Mouse (Mus musculus) stomach, embryonic 16.5 days (tissue): ENCODE measurements at regions not wholly inside any gene's neighbourhood (a gene's known extent, or its start where the extent isn't known, plus 50 kb on each side); places are given as distances from the start of the nearest gene placed in this dataset.
"Not testable (repeated sequence)": the region's sequence is repeated elsewhere in the genome, so short reads cannot be mapped to it uniquely, and the experiment has no call there.

ENCODE experiments used
- ATAC-seq: fragments of 200-750 bp; cut with Nextera tagmentation; 2 replicates; pipeline ENCODE4 v1.8.0; 2017; ENCODE audit warnings: moderate number of reproducible peaks, moderate TSS enrichment; ENCODE audit not compliant: insufficient read depth, low FRiP score
- H3K27ac ChIP-seq: fragments of 300-500 bp; sonication (generic); 2 replicates; pipeline ENCODE4 v1.5.1; 2014; ENCODE audit warnings: low read length
- H3K27me3 ChIP-seq: fragments of 300-500 bp; sonication (generic); 2 replicates; pipeline ENCODE4 v1.6.1; 2014; ENCODE audit warnings: low read length, control low read depth, mixed read lengths; ENCODE audit not compliant: control insufficient read depth, insufficient read depth
- H3K36me3 ChIP-seq: fragments of 300-500 bp; sonication (generic); 2 replicates; pipeline ENCODE4 v1.6.1; 2014; ENCODE audit warnings: low read length; ENCODE audit not compliant: control insufficient read depth, insufficient read depth
- H3K4me1 ChIP-seq: fragments of 300-500 bp; sonication (generic); 2 replicates; pipeline ENCODE4 v1.6.1; 2014; ENCODE audit warnings: low read length, control low read depth, mixed read lengths; ENCODE audit not compliant: control insufficient read depth, insufficient read depth
- H3K4me2 ChIP-seq: fragments of 300-500 bp; sonication (generic); 2 replicates; pipeline ENCODE4 v1.6.1; 2014; ENCODE audit warnings: low read depth, low read length, mixed read lengths
- H3K4me3 ChIP-seq: fragments of 300-500 bp; sonication (generic); replicated peaks from 2 replicates; pipeline ENCODE4 v1.5.1; 2014; ENCODE audit warnings: mild to moderate bottlenecking, low read length
- H3K9ac ChIP-seq: fragments of 300-500 bp; sonication (generic); 2 replicates; pipeline ENCODE4 v1.6.1; 2014; ENCODE audit warnings: low read length
- H3K9me3 ChIP-seq: fragments of 300-500 bp; sonication (generic); replicated peaks from 2 replicates; pipeline ENCODE4 v1.6.1; 2016; ENCODE audit warnings: low read length, control low read depth; ENCODE audit not compliant: control insufficient read depth
- WGBS: fragments of 180-500 bp; shearing (Covaris S2); extraction: QIAGEN DNeasy Blood & Tissue Kit; methylation state at CpG from one replicate; pipeline ENCODE4 v1.1.7; 2014; 5-methylcytosine and 5-hydroxymethylcytosine counted together

DNA sequence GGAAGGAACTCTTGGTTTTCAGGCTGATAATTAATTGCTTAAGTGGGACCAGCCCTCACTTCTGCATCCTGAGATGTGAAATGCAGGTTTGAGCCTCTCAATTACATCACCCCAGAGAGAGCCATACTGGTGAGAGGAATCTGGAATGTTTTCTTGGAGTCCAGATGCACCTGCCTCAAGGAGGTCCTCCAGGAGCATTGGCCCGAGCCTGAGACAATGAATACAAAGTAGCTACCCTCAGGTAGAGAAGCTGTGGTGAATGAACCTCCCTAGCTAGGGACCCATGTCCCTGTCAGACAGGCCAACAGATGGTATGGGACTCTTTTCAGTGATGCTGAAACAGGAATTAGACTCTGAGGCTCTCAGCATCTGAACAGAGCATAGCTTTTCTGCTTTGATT, 168.7 kb upstream of the Hs6st1 start:
- H3K4me1 ChIP-seq = no peaks in the 10 kb centered on the region
- 76% methylated on average over 1 of the region's 1 CpGs for WGBS

DNA sequence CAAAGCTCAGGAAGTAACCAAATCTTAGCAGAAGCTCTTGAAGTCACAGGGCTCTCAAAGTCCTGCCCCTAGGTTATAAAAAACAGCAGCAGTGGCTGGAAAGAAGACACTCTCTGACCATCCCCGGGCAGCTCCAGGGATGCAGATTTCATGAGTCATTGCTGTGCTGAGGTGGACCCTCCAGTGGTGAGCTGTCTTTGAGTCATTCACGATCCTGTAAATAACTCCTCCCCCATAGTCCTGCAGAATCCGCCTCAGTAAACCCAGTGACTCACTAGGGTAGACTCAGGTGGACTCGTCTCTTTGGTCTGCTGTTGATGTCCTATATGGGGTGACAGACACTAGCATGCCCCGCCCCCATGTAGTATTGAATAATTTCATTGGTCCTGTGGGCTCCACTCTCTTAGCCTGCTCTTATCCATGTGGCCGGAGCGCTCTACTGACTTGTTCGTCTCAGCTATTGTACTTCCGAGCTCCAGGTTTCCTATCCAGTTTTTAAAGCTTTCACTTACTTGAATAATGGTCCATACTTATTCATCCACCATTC, 164.1 kb upstream of the Hs6st1 start:
- Histone ChIP-seq H3K4me2 (no peak overlapping the region), H3K9me3 (no peaks in the 10 kb centered on the region), H3K9ac (no peak overlapping the region), H3K36me3 (no peaks in the 10 kb centered on the region), H3K4me3 (no peak overlapping the region), H3K4me1 (no peaks in the 10 kb centered on the region), H3K27me3 (no peaks in the 10 kb centered on the region), H3K27ac (no peak overlapping the region)
- ATAC-seq = no peak
- 87% methylated on average over 9 of the region's 9 CpGs for WGBS

More for the DNA sequence above, 168.7 kb upstream of the Hs6st1 start:
- Histone ChIP-seq H3K4me2 (no peak overlapping the region), H3K27me3 (no peaks in the 10 kb centered on the region), H3K9me3 (peaks cover 2% of the 10 kb centered on the region; the same call in 1 of the 2 replicates), H3K9ac (no peak overlapping the region), H3K27ac (no peak overlapping the region), H3K36me3 (no peaks in the 10 kb centered on the region), H3K4me3 (no peak overlapping the region)
- no peak for ATAC-seq

DNA sequence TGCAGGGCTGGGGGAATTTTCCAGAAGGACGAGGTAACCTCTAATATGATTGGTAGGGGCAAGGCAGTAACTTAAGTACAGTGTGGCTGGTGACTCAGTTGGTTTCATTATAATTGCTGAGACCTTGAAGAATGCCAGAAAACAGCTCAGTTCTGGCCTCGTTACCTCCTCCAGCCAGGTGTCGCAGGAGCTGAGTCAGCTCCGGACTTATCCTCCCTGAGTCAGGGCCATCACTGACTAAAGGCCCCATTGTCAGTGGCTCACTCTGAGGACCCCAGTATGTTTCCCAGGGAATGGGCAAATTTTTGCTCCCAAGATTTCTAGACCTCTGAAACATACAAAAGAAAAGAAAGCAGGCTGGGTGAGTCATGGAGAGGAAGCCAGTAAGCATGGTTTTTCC, 154.6 kb upstream of the Hs6st1 start:
- WGBS = 81% methylated on average over 4 of the region's 4 CpGs
- no peak overlapping the region for H3K9ac ChIP-seq
- H3K4me2 ChIP-seq = no peak overlapping the region
- H3K36me3 ChIP-seq = no peaks in the 10 kb centered on the region
- H3K27ac ChIP-seq = no peak overlapping the region
- ATAC-seq = no peak
- no peaks in the 10 kb centered on the region for H3K9me3 ChIP-seq
- no peaks in the 10 kb centered on the region for H3K27me3 ChIP-seq
- H3K4me1 ChIP-seq = no peaks in the 10 kb centered on the region
- H3K4me3 ChIP-seq = no peak overlapping the region

DNA sequence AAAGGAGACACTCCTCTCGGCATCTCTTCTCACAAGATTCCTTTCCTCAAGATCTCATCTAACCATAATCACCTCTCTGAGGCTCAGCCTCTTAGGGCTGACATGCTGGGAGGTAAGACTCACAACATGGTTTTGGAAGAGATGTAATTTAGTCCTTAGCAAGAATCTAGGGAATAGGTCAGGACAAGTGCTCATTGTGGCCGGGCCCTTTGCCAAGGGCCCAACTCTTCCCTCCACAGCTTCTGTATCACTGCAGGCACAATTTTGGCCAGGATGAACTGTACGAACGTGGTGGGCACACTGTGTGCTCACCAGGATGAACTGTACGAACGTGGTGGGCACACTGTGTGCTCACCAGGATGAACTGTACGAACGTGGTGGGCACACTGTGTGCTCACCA, 154.0 kb upstream of the Hs6st1 start:
- 90% methylated on average over 8 of the region's 8 CpGs for WGBS
- not testable (repeated sequence) for H3K27me3 ChIP-seq, H3K4me1 ChIP-seq, ATAC-seq, H3K27ac ChIP-seq, H3K4me2 ChIP-seq, H3K9me3 ChIP-seq, H3K9ac ChIP-seq, H3K36me3 ChIP-seq, H3K4me3 ChIP-seq

DNA sequence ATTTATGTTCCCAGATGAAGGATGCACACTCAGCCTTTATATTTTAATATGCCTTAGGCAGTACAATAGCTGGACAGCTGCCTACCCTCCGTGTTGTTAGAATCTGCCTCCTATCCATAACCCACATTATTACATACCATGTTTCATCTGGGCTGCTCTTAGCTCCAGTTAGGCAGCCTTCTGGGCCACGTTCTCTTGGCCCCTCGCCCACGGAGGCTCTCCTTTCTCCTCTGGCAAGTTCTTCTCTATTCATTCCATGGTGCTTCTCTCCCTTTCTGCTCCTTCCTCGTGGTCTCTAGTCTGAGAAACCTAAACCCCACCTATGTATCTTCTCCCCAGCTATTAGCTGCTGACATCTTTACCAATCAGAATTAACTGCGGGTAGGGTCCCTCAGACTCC, 152.7 kb upstream of the Hs6st1 start:
- Histone ChIP-seq H3K27ac (no peak overlapping the region), H3K36me3 (no peaks in the 10 kb centered on the region), H3K9ac (no peak overlapping the region), H3K4me1 (no peaks in the 10 kb centered on the region), H3K4me3 (no peak overlapping the region), H3K4me2 (no peak overlapping the region), H3K9me3 (no peaks in the 10 kb centered on the region), H3K27me3 (no peaks in the 10 kb centered on the region)
- 82% methylated on average over 6 of the region's 6 CpGs for WGBS
- ATAC-seq = no peak

DNA sequence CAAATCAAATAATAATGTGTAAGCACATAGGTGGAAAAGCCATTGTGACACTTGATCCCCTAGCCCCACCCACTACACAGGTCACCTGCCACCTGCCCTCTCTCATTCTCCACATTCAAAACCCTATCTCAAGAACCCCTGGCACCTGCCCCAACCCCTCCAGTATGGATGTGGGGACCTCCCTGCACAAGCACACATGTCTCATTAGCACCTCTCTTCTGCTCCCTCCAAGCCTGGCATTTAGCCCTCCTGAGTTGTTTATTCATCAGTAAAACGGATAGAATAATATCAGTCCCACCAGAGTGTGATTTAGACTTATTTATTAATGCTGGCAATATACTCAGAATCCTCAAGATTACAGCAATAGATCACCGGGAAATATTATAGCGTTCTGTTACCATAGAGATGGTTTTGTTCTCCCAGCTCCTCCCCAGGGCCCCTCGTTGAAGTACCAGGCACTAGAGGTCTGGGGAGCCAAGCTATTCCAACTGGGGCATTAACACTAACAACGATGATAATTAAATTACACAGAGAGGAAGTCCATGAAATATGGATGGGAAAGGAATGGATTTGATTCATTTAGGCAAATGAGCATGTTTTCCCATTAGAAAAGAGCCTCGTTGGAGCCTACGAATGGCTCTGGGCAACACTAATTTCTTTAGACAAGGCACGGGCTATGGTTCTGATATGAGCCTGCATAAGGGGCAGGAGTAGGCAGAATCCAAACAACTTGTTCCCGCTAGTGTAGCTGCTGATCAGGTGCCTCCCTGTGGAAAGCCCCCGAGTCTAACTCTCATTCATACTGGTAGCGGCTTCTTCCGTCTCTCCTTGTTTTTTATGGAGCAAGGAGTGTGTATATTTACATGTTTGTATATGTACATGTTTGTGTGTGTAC, 148.1 kb upstream of the Hs6st1 start:
- no peaks in the 10 kb centered on the region for H3K4me1 ChIP-seq
- ATAC-seq = no peak
- no peak overlapping the region for H3K4me3 ChIP-seq
- no peaks in the 10 kb centered on the region for H3K27me3 ChIP-seq
- H3K27ac ChIP-seq = no peak overlapping the region
- no peaks in the 10 kb centered on the region for H3K9me3 ChIP-seq
- no peak overlapping the region for H3K4me2 ChIP-seq
- no peaks in the 10 kb centered on the region for H3K36me3 ChIP-seq
- H3K9ac ChIP-seq = no peak overlapping the region
- WGBS = 70% methylated on average over 12 of the region's 12 CpGs

DNA sequence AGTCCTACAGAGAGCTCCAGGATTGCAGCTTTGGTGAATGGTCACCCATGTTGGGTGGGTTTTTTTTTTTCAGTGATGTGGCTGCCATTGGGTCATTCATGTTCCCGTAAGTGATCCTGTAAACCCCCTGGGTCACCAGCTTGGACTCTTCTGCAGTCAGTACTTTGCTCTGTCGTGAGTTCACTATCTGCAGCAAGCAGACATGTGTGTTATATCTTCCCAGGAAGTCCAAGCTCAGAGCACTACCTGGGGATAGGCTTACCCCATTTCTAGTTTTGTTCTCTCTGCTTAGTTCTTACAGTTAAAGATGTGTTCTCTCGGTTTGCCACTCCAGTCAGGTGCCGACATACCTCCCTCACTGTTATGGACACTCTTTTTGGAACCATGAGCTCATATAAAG, 143.4 kb upstream of the Hs6st1 start:
- no peak overlapping the region for H3K27ac ChIP-seq
- H3K9me3 ChIP-seq = no peaks in the 10 kb centered on the region
- no peak for ATAC-seq
- no peak overlapping the region for H3K4me3 ChIP-seq
- peaks cover 13% of the 10 kb centered on the region for H3K4me1 ChIP-seq
- H3K4me2 ChIP-seq = no peak overlapping the region
- no peaks in the 10 kb centered on the region for H3K27me3 ChIP-seq
- no peaks in the 10 kb centered on the region for H3K36me3 ChIP-seq
- 85% methylated on average over 4 of the region's 4 CpGs for WGBS
- no peak overlapping the region for H3K9ac ChIP-seq

DNA sequence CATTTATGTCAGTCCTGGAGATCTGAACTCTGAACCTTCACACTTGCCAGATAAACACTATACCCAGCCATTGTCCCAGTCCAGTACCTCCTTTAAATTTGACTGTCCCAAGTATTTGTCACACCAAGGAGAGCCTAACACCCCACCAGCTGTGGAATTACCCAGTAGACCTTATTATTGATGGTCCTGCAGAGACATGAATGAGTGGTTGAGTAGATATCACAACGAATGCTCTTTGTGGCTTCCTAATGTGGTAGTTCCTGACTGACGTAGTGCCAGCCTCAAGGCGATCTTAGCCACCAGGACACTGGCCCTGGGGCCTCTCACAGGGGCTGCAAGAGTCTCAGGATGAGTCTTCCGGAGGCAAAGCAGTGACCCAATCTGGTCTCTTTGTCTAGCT, 142.9 kb upstream of the Hs6st1 start:
- Histone ChIP-seq H3K27me3 (no peaks in the 10 kb centered on the region), H3K9me3 (no peaks in the 10 kb centered on the region), H3K4me2 (no peak overlapping the region), H3K4me1 (peaks cover 13% of the 10 kb centered on the region), H3K9ac (no peak overlapping the region), H3K4me3 (no peak overlapping the region), H3K36me3 (no peaks in the 10 kb centered on the region), H3K27ac (no peak overlapping the region)
- ATAC-seq = no peak
- WGBS = 85% methylated on average over 4 of the region's 4 CpGs

DNA sequence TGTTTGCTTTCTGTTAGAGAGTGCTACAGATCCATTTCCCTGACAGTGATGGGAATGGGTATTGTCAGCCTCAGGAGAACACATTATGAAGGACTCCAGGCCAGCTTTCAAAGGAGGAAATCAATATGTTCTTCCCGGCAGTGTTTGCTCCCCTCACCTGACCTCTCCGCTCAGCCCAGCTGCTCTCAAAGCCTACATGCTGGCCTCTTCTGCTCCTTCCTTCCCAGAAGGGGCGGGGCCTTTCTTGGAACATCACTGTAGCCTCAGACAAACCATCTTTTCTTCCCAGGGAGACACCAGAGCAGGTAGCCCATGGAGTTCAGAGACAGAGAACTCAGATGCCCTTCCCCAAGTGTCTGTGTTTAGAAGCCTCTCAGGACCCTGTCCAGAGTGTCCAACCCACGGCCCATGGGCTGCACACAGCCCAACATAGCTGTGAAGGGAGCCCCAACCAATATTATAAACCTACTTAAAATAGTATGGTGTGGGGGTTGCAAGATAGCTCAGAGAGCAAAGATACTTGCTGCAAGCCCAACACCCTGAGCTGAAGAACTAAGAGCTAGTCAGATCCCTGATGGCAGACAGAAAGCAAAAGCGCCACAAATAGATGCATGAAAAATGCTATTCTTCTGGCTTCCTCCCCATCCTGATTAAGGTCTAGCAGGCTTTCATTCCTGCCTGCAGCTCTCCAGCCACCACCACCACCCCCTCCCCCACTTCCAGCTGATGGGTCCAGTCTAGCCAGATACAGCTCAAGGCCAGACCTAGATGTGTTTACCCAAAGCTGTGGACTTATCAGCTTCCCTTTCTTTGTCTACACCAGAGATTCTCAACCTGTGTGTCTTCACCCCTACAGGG, 141.8 kb upstream of the Hs6st1 start:
- Histone ChIP-seq H3K4me1 (peaks cover 16% of the 10 kb centered on the region), H3K27me3 (no peaks in the 10 kb centered on the region), H3K9ac (no peak overlapping the region), H3K36me3 (no peaks in the 10 kb centered on the region), H3K4me3 (no peak overlapping the region), H3K4me2 (no peak overlapping the region), H3K9me3 (no peaks in the 10 kb centered on the region), H3K27ac (peak overlapping the region; percentile 53)
- peak; percentile 49 for ATAC-seq
- 37% methylated on average over 5 of the region's 5 CpGs for WGBS
